In genomic region chr8:116733648-116734014, GRCm38 (mm10) we compare ENCODE assay signal across 8 mouse cellular contexts. TPM values are rescaled to one million over a fixed set of nuclear protein-coding genes. Genes with fewer than 3 reads are reported as not detected.
DNase-seq lines count a peak whose midpoint lies in the region; ATAC-seq and TF ChIP-seq lines count a peak whose summit lies in the region.

No protein-coding gene starts in this region.

- H3K4me2 ChIP-seq in midbrain, embryonic 15.5 days: peak overlapping the region; percentile 87

- peak; percentile 12 to 14 for DNase-seq in kidney, adult 8-10 months
- DNase-seq in kidney, postnatal 14 days: no peak
- DNase-seq in ovary, postnatal 14 days (ENCODE audit: low spot score): no peak
- DNase-seq in cerebellum, postnatal 25 days: no peak
- DNase-seq in layer of hippocampus, adult 9-11 months: no peak

- peaks cover 16% of the 10 kb centered on the region for H3K27me3 ChIP-seq in midbrain, embryonic 15.5 days (replicated peaks)

- H3K4me1 ChIP-seq in cortical plate, adult 2 months (ENCODE audit: control insufficient read depth, insufficient read depth, low read length): 0 out of 2 replicates have a peak, but pooled peaks cover 2% of the 10 kb centered on the region
- H3K4me1 ChIP-seq in midbrain, embryonic 15.5 days: peaks cover 11% of the 10 kb centered on the region

- TF ChIP-seq CTCF in cortical plate, adult 2 months (IDR thresholded peaks at IDR 0.05; ENCODE audit: extremely low read depth, insufficient read depth, low read length): no peak

- peak overlapping the region; percentile 73 for H3K9ac ChIP-seq in midbrain, embryonic 15.5 days

- WGBS in midbrain, embryonic 15.5 days: 24% methylated on average over 3 of the region's 3 CpGs

- H3K4me3 ChIP-seq in cortical plate, adult 2 months (ENCODE audit: insufficient read depth, low read length): peak overlapping the region; percentile 53
- peak overlapping the region; percentile 83 for H3K4me3 ChIP-seq in midbrain, embryonic 15.5 days

- H3K36me3 ChIP-seq in midbrain, embryonic 15.5 days (replicated peaks): peaks cover 4% of the 10 kb centered on the region; the same call in 1 of the 2 replicates

- 0 out of 2 replicates have a peak, but pooled peaks cover 5% of the 10 kb centered on the region for H3K9me3 ChIP-seq in midbrain, embryonic 15.5 days

- ATAC-seq in inflammation-experienced regulatory T-cells, adult 6 months: peak; percentile 13
- 0 out of 2 replicates have a peak, but pooled peaks have one; percentile 8 for ATAC-seq in midbrain, embryonic 15.5 days (replicated peaks)

- no peak overlapping the region for H3K27ac ChIP-seq in cortical plate, adult 2 months (ENCODE audit: insufficient read depth, low read length)
- peak overlapping the region; percentile 86 for H3K27ac ChIP-seq in midbrain, embryonic 15.5 days

- TF ChIP-seq POLR2A in cortical plate, adult 2 months (IDR thresholded peaks at IDR 0.05; ENCODE audit: extremely low read depth, insufficient read depth, low read length): no peak

RNA-seq across cellular contexts. Expression of gene Cdyl2, which starts 0.8 kb away (rescaled TPM):
- 3.8 and 4.2 TPM in 2 replicates for polyA plus RNA-seq in cortical plate, adult 2 months (2012; rRNA removed)
- 10 to 100 TPM in 2 of 3 experiments, 1 to 10 TPM in 1; 7.8 to 21.9 (median 14.5) TPM for polyA plus RNA-seq in inflammation-experienced regulatory T-cells, adult 6 months (2017; shearing (Covaris generic))
- 11.5 and 12.8 TPM in 2 replicates for polyA plus RNA-seq in midbrain, embryonic 15.5 days (2015; fragmentation: Nextera tagmentation; extraction: Ambion mirVana)

Comparison
In these comparisons a context has a peak if more than half of its experiments do, and no peak if none do; other contexts are left out.
1. DNase-seq: peak in kidney, adult 8-10 months (2 of 2); none in kidney, postnatal 14 days (single experiment), ovary, postnatal 14 days (single experiment), cerebellum, postnatal 25 days (0 of 2) and layer of hippocampus, adult 9-11 months (single experiment).